Mouse (Mus musculus): ENCODE results near the gene Nob1.

Nob1 gene

GRCm38 (mm10) chr8:107435962-107436831, 11.3 kb upstream of the Nob1 start, which contains the start of gene Wwp2:
Wwp2 (plus strand) TSS chr8:107436365.
- DNase-seq, result peak; percentile 85

DNA sequence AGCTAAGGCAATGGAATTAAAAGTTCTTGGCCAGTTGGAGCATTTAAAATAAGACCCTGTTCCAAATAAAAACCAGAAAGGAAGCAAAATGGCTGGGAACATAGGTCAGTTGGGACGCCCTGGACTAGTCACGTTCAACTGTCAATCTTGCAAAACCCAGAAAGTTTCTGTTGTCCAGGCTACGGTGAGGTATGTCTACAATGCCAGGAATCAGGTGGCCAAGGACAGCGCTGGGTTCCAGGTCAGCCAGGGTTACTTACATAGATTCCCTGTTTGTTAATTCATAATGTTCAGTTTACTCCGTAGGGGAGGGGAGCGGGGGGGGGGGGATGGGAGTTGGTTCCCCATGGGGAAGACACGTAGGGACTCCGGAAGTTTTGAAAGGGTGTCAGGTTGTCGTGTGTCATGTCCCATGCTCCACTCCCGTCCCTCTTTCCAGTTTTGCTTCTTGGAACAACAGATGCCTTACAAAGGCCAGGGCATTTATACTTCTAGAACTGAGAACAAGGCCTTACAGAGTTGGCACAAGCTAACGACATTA, 10.6 kb upstream of the Nob1 start:
- DNase-seq, result no peak

GRCm38 (mm10) chr8:107430821-107431220, 6.0 kb upstream of the Nob1 start:
- no peak for DNase-seq

GRCm38 (mm10) chr8:107425230-107425597, 363 bp upstream of the Nob1 start:
- no peak for DNase-seq

DNA sequence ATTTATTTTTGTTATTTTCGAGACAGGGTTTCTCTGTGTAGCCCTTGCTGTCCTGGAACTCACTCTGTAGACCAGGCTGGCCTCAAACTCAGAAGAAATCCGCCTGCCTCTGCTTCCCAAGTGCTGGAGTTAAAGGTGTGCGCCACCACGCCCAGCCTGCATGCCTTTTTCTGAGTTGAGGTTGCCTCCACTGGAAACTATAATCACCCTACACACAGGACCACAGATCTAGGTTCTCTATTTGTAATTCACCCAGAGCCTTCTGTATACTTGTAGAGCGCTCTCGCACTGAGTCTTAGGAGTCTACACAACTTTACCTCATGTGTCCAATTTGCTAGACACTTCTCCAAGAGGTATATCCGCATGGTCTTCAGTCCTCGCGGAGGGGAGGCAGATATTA, 675 bp downstream of the Nob1 start:
- no peak for DNase-seq

DNA sequence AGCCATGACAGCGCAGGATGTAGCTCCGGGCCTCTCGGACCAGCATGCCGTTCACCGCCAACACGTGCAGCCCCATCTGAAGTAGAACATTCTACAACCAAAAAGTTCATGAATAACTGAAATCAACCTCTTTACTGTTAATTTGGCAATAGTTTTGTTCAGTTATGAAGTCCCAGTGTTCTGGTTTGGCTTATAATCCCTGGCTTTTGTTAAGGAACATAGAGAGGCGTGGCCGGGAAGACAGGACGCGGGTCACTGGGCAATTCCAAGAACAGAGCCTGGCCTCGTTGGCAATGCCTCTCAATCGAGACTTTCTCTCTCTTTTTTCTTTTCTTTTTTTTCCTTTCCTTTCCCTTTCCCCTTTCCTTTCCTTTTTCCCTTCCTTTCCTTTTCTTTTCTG, 7.8 kb downstream of the Nob1 start:
- DNase-seq, result no peak

GRCm38 (mm10) chr8:107413881-107414280, 11.0 kb downstream of the Nob1 start:
- DNase-seq, result no peak

GRCm38 (mm10) chr8:107412552-107412951, 12.3 kb downstream of the Nob1 start:
- no peak for DNase-seq

GRCm38 (mm10) chr8:107411391-107411790, 13.5 kb downstream of the Nob1 start:
- peak in 1 of 2 experiments; percentile 10 for DNase-seq

DNA sequence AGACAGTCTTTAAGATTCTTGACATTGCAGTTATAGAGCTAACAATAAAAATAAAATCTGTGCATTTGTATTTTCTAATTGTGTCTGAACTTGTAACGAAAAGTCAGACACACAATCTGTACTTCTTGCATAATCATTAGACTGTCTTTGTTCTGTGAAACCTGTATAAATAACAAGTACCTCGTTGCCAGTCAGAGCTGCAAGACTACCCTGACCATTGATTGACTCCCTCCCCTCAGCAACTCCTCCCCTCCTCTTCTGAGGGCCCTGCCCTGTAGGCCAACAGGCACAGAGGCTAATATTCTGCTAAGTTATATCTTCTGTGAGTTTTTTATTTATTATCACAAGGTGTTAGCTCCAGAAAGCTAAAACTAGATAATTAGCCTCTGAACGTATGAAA, 18.9 kb downstream of the Nob1 start:
- DNase-seq, result no peak

GRCm38 (mm10) chr8:107404057-107404456, 20.8 kb downstream of the Nob1 start:
- no peak for DNase-seq

DNA sequence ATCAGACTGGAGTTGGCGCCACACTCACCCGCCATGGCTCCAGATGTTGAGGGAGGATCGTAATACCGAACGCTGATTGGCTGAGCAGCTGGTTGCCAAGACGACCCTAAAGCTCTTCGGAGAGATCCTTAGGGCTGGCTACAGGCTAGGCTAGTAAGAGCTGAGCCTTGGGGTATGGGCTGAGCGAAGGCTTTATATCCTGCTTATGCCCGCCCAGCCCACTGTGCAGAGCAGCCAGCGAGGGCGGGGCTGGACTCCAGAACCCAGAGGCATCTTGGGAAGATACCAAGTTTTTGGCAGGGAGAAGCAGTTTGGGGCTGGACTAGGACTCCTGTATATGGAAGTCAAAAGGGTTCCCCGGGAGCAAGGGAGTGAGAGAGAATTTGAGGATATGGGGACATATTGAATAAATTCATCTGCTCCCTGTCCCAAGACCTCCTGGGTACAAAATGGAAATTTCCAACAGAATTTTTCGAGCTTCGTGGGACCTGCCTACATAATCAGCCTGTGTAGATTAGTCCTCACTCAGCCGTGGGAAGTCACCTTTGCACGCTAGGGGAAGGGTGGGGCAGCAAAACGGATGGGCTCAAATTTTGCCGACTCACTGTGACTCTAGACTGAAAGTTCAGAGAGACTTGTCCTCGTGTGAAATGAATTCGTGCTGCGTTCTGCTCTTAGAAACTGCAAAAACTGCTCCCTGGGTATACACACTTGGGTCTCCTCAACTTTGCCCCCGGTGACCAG, 21.6 kb downstream of the Nob1 start, which contains the start of gene Nqo1:
Nqo1 (minus strand) TSS at position 169 of the 744 bp plus-strand sequence.
- DNase-seq, result peak; percentile 80 to 91

DNA sequence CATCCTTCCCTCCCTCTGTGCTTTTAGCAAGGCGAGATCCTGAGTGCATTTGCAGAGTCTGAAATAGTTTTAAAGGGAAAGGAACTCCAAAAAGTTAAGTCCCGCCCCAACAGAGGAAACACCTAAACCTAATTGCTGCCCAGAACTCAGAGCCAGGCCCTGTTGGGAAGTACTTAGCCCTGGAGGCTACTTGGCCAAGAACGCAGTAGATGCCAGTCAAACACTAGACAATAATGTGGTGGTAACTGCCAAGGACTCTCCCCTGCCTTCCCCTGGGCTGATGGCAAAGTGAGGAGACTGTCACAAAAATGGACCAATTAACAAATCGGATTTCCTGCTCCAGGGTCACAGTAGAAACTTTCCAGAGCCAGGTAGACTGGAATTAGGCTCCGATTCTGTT, 23.0 kb downstream of the Nob1 start:
- DNase-seq, result no peak

DNA sequence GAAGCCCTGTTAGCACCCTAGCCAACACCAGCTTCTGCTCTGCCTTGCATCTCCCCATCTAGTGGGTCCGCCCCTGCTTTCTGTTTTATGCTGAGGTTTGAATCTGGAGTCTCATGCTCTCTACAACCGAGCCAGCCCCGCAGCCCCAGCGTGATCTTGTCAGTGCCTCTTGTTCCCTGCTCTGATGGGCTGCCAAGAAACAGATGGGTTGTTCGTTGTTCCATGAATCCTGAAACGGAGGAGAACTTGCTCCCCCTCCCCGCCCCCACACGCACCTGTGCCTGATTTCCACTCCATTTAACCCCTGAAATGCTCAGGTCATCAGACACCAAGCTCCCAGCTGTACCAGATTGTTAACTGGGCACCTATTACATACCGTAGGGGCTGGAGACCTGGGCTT, 25.4 kb downstream of the Nob1 start:
- DNase-seq, result no peak

- no peak for DNase-seq
Observed at GRCm38 (mm10) chr8:107397665-107398064, 27.2 kb downstream of the Nob1 start.

GRCm38 (mm10) chr8:107396106-107396670, 28.7 kb downstream of the Nob1 start:
- no peak for DNase-seq

DNA sequence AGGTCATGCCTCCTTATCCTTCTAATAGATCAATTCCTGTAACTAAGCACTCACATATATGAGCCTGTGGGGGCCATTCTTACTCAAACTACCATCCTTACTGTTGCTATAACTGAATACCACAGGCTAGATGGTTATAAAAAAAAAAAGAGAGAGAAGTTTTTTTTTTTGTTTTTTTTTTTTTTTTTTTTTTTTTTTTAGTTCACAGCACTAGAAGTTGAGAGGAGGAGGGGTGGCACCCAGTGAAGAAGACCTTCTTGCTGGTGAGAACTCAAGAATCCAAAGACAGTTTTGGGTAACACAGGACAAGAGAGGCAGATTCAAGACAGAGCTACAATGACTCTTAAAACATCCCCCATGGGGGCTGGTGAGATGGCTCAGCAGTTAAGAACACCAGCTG, 29.5 kb downstream of the Nob1 start:
- DNase-seq, result no peak

DNA sequence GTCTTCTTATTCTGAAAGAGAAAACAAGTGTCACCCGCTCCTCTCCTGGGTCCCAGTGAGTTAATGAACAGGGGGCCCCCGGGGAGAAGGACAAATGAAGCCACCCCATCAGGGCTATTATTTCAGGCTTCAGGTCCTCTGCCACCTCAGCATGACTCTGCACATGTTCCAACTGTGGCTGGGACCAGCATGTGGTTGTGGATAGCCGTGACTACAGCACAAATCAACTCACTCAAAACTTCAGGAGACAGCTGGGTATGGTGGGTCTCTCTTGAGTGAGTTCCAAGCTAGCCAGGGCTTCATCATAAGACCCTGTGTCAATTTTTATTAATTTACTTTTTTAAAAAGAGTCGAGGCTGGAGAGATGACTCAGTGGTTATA, 33.7 kb downstream of the Nob1 start:
- no peak for DNase-seq

GRCm38 (mm10) chr8:107390476-107391135, 34.2 kb downstream of the Nob1 start:
- no peak for DNase-seq

DNA sequence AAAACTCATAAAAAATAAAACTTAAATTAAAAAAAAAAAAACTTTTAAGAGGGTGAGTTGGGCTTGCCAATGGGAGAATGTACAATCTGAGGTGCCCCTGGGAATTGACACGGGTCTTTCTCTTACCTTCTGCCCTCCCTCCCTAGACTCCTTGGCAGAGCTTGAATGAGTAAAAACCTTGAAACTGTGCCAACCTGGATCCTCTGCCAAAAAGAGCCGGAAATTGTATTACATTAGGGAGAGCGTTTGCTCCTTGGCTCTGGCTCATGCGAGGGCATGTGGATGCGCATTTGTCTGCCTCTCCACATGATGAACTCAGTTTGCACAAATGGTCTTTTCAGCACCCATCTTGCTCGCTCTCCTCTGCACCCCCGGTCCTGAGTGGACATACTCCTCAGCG, 35.3 kb downstream of the Nob1 start:
- peak; percentile 40 to 65 for DNase-seq

- DNase-seq, result peak; percentile 30 to 35
Observed at GRCm38 (mm10) chr8:107387861-107388260, 37.0 kb downstream of the Nob1 start.

- peak in 1 of 2 experiments; percentile 17 for DNase-seq
Observed at GRCm38 (mm10) chr8:107386642-107387041, 38.2 kb downstream of the Nob1 start.

DNA sequence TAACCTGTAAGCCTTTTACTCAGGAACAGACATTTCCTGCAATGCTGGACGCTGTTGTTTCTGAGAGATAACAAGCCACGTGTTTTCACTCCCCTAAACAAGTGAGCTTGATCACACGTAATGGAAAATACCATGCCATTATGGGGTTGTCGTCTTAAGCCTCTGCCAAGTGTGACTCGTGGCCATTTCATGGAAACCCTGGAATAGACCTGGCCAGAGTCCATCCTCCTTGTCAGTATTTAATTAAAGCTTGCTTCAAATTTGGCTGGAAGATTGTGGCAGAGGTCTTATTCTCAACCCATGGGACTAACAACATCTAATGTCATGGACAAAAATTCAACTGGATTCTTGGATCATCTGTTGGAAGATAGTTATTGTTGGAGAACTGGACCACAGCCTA, 38.7 kb downstream of the Nob1 start:
- peak in 1 of 2 experiments; percentile 12 for DNase-seq
